Mouse (Mus musculus): ENCODE measurements around the gene Lrrc47. TPM values are rescaled to one million over a fixed set of nuclear protein-coding genes. Genes with fewer than 3 reads are reported as not detected.

The Lrrc47 gene
- 18.6 and 20.9 TPM in 2 replicates for polyA plus RNA-seq (2015; fragmentation: Nextera tagmentation; extraction: Ambion mirVana)

GRCm38 (mm10) chr4:154011646-154012089, at the start of gene Lrrc47:
TSS of gene Lrrc47 (plus strand) at chr4:154011731.

GRCm38 (mm10) chr4:153974431-153975291, 36.9 kb upstream of the Lrrc47 start, which contains the start of the genes Dffb and Cep104:
TSS of gene Dffb (minus strand) at chr4:153975126.
TSS of gene Cep104 (plus strand) at chr4:153975194.

GRCm38 (mm10) chr4:154025641-154026440, 14.3 kb downstream of the Lrrc47 start, which contains the start of gene Smim1:
TSS of gene Smim1 (minus strand) at chr4:154026230.

GRCm38 (mm10) chr4:154042577-154042976, 31.0 kb downstream of the Lrrc47 start, which contains the start of gene Ccdc27:
TSS of gene Ccdc27 (minus strand) at chr4:154042677.

Other genes starting within 250 kb of the Lrrc47 start
- gene A430005L14Rik, start 54.5 kb upstream of the Lrrc47 start, polyA plus RNA-seq (2015; fragmentation: Nextera tagmentation; extraction: Ambion mirVana) = 85.2 and 91.5 TPM in 2 replicates
- gene Dffb, start 36.6 kb upstream of the Lrrc47 start, polyA plus RNA-seq (2015; fragmentation: Nextera tagmentation; extraction: Ambion mirVana) = 10.0 and 12.8 TPM in 2 replicates
- gene Cep104, start 36.5 kb upstream of the Lrrc47 start, polyA plus RNA-seq (2015; fragmentation: Nextera tagmentation; extraction: Ambion mirVana) = 6.7 and 7.2 TPM in 2 replicates
- gene Smim1, start 14.5 kb downstream of the Lrrc47 start, polyA plus RNA-seq (2015; fragmentation: Nextera tagmentation; extraction: Ambion mirVana) = 236 and 280 TPM in 2 replicates
- gene Ccdc27, start 30.9 kb downstream of the Lrrc47 start, polyA plus RNA-seq (2015; fragmentation: Nextera tagmentation; extraction: Ambion mirVana) = 0.06 and 0.10 TPM in 2 replicates
- gene Trp73, start 128.5 kb downstream of the Lrrc47 start, polyA plus RNA-seq (2015; fragmentation: Nextera tagmentation; extraction: Ambion mirVana) = 0.02 and 0.05 TPM in 2 replicates
- 29.9 and 30.1 TPM in 2 replicates for gene Wrap73, start 130.6 kb downstream of the Lrrc47 start, polyA plus RNA-seq (2015; fragmentation: Nextera tagmentation; extraction: Ambion mirVana)
- gene Tprgl, start 148.9 kb downstream of the Lrrc47 start, polyA plus RNA-seq (2015; fragmentation: Nextera tagmentation; extraction: Ambion mirVana) = 165 and 167 TPM in 2 replicates
- gene Megf6, start 159.0 kb downstream of the Lrrc47 start, polyA plus RNA-seq (2015; fragmentation: Nextera tagmentation; extraction: Ambion mirVana) = 20.0 and 26.6 TPM in 2 replicates

All from spleen, postnatal 0 days (tissue).